ENCODE assay signal across 8 mouse cellular contexts in the genomic region with DNA sequence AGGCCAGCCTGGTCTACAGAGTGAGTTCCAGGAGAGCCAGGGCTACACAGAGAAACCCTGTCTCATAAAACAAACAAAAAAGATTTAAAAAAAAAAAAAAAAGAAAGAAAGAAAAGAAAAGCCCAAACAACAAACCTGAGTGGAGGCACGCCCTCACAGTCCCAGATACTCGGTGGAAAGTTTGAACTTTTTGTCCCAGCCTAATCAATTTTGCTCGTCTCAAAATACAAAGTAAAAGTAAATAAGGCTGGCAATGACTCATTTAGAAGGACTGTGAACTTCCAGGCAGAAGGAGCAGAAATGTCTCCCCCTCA. TPM values are rescaled to one million over a fixed set of nuclear protein-coding genes. Genes with fewer than 3 reads are reported as not detected.
DNase-seq lines count a peak whose midpoint lies in the region; ATAC-seq and TF ChIP-seq lines count a peak whose summit lies in the region.
"Had no signal": no experiment of that assay in that cellular context is flagged by ENCODE, and none has a peak within 500 bp of the region (broad histone marks: within the 10 kb centered on the region; RNA-seq: fewer than 3 reads in every experiment).

No protein-coding gene starts in this region.

- H3K4me2 ChIP-seq in lung, embryonic 15.5 days: peak overlapping the region; percentile 91
- peak overlapping the region; percentile 97 for H3K4me2 ChIP-seq in neural tube, embryonic 15.5 days

- ATAC-seq in lung, embryonic 15.5 days (ENCODE audit: borderline replicate concordance, extremely low read depth, low FRiP score, low TSS enrichment): no peak
- ATAC-seq in neural tube, embryonic 15.5 days (ENCODE audit: low FRiP score): no peak

- no peak for DNase-seq in lung, postnatal 10 days
- no peak for DNase-seq in limb, embryonic 10.5 days (ENCODE audit: low spot score)
- DNase-seq in cerebellum, adult 8-10 months: no peak
- no peak for DNase-seq in layer of hippocampus, postnatal 36 days
- DNase-seq: kidney, postnatal 10 days had no signal

- H3K9me3 ChIP-seq in lung, embryonic 15.5 days: no peaks in the 10 kb centered on the region
- H3K9me3 ChIP-seq in limb, embryonic 10.5 days (replicated peaks): no peaks in the 10 kb centered on the region
- H3K9me3 ChIP-seq in neural tube, embryonic 15.5 days (replicated peaks): no peaks in the 10 kb centered on the region

- no peak overlapping the region for H3K9ac ChIP-seq in lung, embryonic 15.5 days
- peak overlapping the region; percentile 72 for H3K9ac ChIP-seq in neural tube, embryonic 15.5 days (replicated peaks)

- peaks cover 6% of the 10 kb centered on the region; the same call in 1 of the 2 replicates for H3K4me1 ChIP-seq in lung, embryonic 15.5 days
- H3K4me1 ChIP-seq in embryonic fibroblast, embryonic 13.5 days (ENCODE audit: control insufficient read depth, insufficient read depth, low read length): peaks cover 3% of the 10 kb centered on the region; the same call in 1 of the 2 replicates
- peaks cover 31% of the 10 kb centered on the region for H3K4me1 ChIP-seq in limb, embryonic 10.5 days
- peaks cover 19% of the 10 kb centered on the region for H3K4me1 ChIP-seq in neural tube, embryonic 15.5 days

- peak overlapping the region; percentile 58 for H3K4me3 ChIP-seq in lung, embryonic 15.5 days
- no peak overlapping the region for H3K4me3 ChIP-seq in embryonic fibroblast, embryonic 13.5 days (ENCODE audit: insufficient read depth, low read length)
- peak overlapping the region; percentile 76 for H3K4me3 ChIP-seq in limb, embryonic 10.5 days
- peak overlapping the region; percentile 60 for H3K4me3 ChIP-seq in neural tube, embryonic 15.5 days (replicated peaks)

- no peaks in the 10 kb centered on the region for H3K36me3 ChIP-seq in lung, embryonic 15.5 days
- H3K36me3 ChIP-seq in limb, embryonic 10.5 days: peaks cover 19% of the 10 kb centered on the region
- peaks cover 40% of the 10 kb centered on the region for H3K36me3 ChIP-seq in neural tube, embryonic 15.5 days

- TF ChIP-seq POLR2A in embryonic fibroblast, embryonic 13.5 days (IDR thresholded peaks at IDR 0.05; ENCODE audit: low read depth, low read length): no peak

- H3K27ac ChIP-seq in lung, embryonic 15.5 days: no peak overlapping the region
- peak overlapping the region; percentile 78 for H3K27ac ChIP-seq in embryonic fibroblast, embryonic 13.5 days (ENCODE audit: insufficient read depth, low read length)
- H3K27ac ChIP-seq in limb, embryonic 10.5 days: peak overlapping the region; percentile 91
- peak overlapping the region; percentile 96 for H3K27ac ChIP-seq in neural tube, embryonic 15.5 days (replicated peaks)

- WGBS in lung, embryonic 15.5 days: 22% methylated on average over 3 of the region's 3 CpGs
- WGBS in limb, embryonic 10.5 days: 61% methylated on average over 3 of the region's 3 CpGs
- 39% methylated on average over 3 of the region's 3 CpGs for WGBS in neural tube, embryonic 15.5 days

- H3K27me3 ChIP-seq in lung, embryonic 15.5 days: no peaks in the 10 kb centered on the region
- H3K27me3 ChIP-seq in limb, embryonic 10.5 days (ENCODE audit: low read depth, poor library complexity, severe bottlenecking): no peaks in the 10 kb centered on the region
- H3K27me3 ChIP-seq in neural tube, embryonic 15.5 days (replicated peaks): no peaks in the 10 kb centered on the region

- TF ChIP-seq CTCF in embryonic fibroblast, embryonic 13.5 days (IDR thresholded peaks at IDR 0.05; ENCODE audit: borderline replicate concordance, insufficient read depth, low read length): no peak

RNA-seq across cellular contexts. Expression of gene Fbxo6, which starts 1.0 kb away (rescaled TPM):
- 14.2 and 15.9 TPM in 2 replicates for polyA plus RNA-seq in lung, embryonic 15.5 days (2015; fragmentation: Nextera tagmentation; extraction: Ambion mirVana)
- polyA plus RNA-seq in embryonic fibroblast, embryonic 13.5 days (2011; ENCODE audit: insufficient read length, low read depth, missing spikeins): 23.2 and 30.3 TPM in 2 replicates
- polyA plus RNA-seq in limb, embryonic 10.5 days (2016; fragmentation: Nextera tagmentation; extraction: Ambion mirVana): 9.0 and 11.1 TPM in 2 replicates
- 20.6 and 21.9 TPM in 2 replicates for polyA plus RNA-seq in neural tube, embryonic 15.5 days (2015; fragmentation: Nextera tagmentation; extraction: Ambion mirVana)
- total RNA-seq in layer of hippocampus, postnatal 36 days (2021): 10 to 100 TPM; 28.5 to 29.1 TPM

RNA-seq across cellular contexts. Expression of gene Fbxo44, which starts 9.4 kb away (rescaled TPM):
- 12.1 and 13.4 TPM in 2 replicates for polyA plus RNA-seq in lung, embryonic 15.5 days (2015; fragmentation: Nextera tagmentation; extraction: Ambion mirVana)
- 9.3 and 10.6 TPM in 2 replicates for polyA plus RNA-seq in embryonic fibroblast, embryonic 13.5 days (2011; ENCODE audit: insufficient read length, low read depth, missing spikeins)
- polyA plus RNA-seq in limb, embryonic 10.5 days (2016; fragmentation: Nextera tagmentation; extraction: Ambion mirVana): 4.4 and 9.7 TPM in 2 replicates
- 89.4 and 104 TPM in 2 replicates for polyA plus RNA-seq in neural tube, embryonic 15.5 days (2015; fragmentation: Nextera tagmentation; extraction: Ambion mirVana)
- total RNA-seq in layer of hippocampus, postnatal 36 days (2021): 100 to 1,000 TPM; 132 to 136 TPM

RNA-seq across cellular contexts. Expression of gene Fbxo2, which starts 9.5 kb away (rescaled TPM):
- 1.0 and 1.7 TPM in 2 replicates for polyA plus RNA-seq in lung, embryonic 15.5 days (2015; fragmentation: Nextera tagmentation; extraction: Ambion mirVana)
- polyA plus RNA-seq in embryonic fibroblast, embryonic 13.5 days (2011; ENCODE audit: insufficient read length, low read depth, missing spikeins): 3.2 and 4.0 TPM in 2 replicates
- polyA plus RNA-seq in limb, embryonic 10.5 days (2016; fragmentation: Nextera tagmentation; extraction: Ambion mirVana): 0.49 and 0.65 TPM in 2 replicates
- polyA plus RNA-seq in neural tube, embryonic 15.5 days (2015; fragmentation: Nextera tagmentation; extraction: Ambion mirVana): 17.2 and 19.0 TPM in 2 replicates
- total RNA-seq in layer of hippocampus, postnatal 36 days (2021): 100 to 1,000 TPM in 1 of 2 experiments, 10 to 100 TPM in 1; 91.4 to 102 TPM

RNA-seq across cellular contexts. Expression of gene Draxin, which starts 20.4 kb away (rescaled TPM):
- 0.07 TPM in 1 of 2 replicates, not detected in the other for polyA plus RNA-seq in lung, embryonic 15.5 days (2015; fragmentation: Nextera tagmentation; extraction: Ambion mirVana)
- 0.12 and 0.23 TPM in 2 replicates for polyA plus RNA-seq in embryonic fibroblast, embryonic 13.5 days (2011; ENCODE audit: insufficient read length, low read depth, missing spikeins)
- polyA plus RNA-seq in limb, embryonic 10.5 days (2016; fragmentation: Nextera tagmentation; extraction: Ambion mirVana): 0.78 and 1.3 TPM in 2 replicates
- 7.3 and 10.4 TPM in 2 replicates for polyA plus RNA-seq in neural tube, embryonic 15.5 days (2015; fragmentation: Nextera tagmentation; extraction: Ambion mirVana)
- 1 to 10 TPM; 1.3 to 1.6 TPM for total RNA-seq in layer of hippocampus, postnatal 36 days (2021)

RNA-seq across cellular contexts. Expression of gene Mad2l2, which starts 20.7 kb away (rescaled TPM):
- polyA plus RNA-seq in lung, embryonic 15.5 days (2015; fragmentation: Nextera tagmentation; extraction: Ambion mirVana): 50.2 and 51.9 TPM in 2 replicates
- 15.5 and 30.0 TPM in 2 replicates for polyA plus RNA-seq in embryonic fibroblast, embryonic 13.5 days (2011; ENCODE audit: insufficient read length, low read depth, missing spikeins)
- 71.7 and 93.8 TPM in 2 replicates for polyA plus RNA-seq in limb, embryonic 10.5 days (2016; fragmentation: Nextera tagmentation; extraction: Ambion mirVana)
- 99.2 and 99.9 TPM in 2 replicates for polyA plus RNA-seq in neural tube, embryonic 15.5 days (2015; fragmentation: Nextera tagmentation; extraction: Ambion mirVana)
- total RNA-seq in layer of hippocampus, postnatal 36 days (2021): 10 to 100 TPM; 14.5 to 15.6 TPM
